Mouse (Mus musculus) liver, embryonic 12.5 days (tissue): ENCODE measurements at regions not wholly inside any gene's neighbourhood (a gene's known extent, or its start where the extent isn't known, plus 50 kb on each side); places are given as distances from the start of the nearest gene placed in this dataset.

ENCODE experiments used
- ATAC-seq: fragments of 200-750 bp; cut with Nextera tagmentation; 2 replicates; pipeline ENCODE4 v1.8.0; 2017; ENCODE audit warnings: moderate number of reproducible peaks, mild to moderate bottlenecking, moderate library complexity
- H3K27ac ChIP-seq: fragments of 300-500 bp; sonication (generic); 2 replicates; pipeline ENCODE4 v1.5.1; 2016; ENCODE audit warnings: mild to moderate bottlenecking
- H3K27me3 ChIP-seq: fragments of 300-500 bp; sonication (generic); replicated peaks from 2 replicates; pipeline ENCODE4 v1.6.1; 2016; ENCODE audit warnings: mild to moderate bottlenecking, moderate library complexity
- H3K36me3 ChIP-seq: fragments of 300-500 bp; sonication (generic); 2 replicates; pipeline ENCODE4 v1.6.1; 2016; ENCODE audit warnings: mild to moderate bottlenecking, moderate library complexity
- H3K4me1 ChIP-seq: fragments of 300-500 bp; sonication (generic); 2 replicates; pipeline ENCODE4 v1.6.1; 2016
- H3K4me2 ChIP-seq: fragments of 300-500 bp; sonication (generic); 2 replicates; pipeline ENCODE4 v1.6.1; 2016; ENCODE audit warnings: mild to moderate bottlenecking, moderate library complexity
- H3K4me3 ChIP-seq: fragments of 300-500 bp; sonication (generic); 2 replicates; pipeline ENCODE4 v1.5.1; 2016; ENCODE audit warnings: mild to moderate bottlenecking, moderate library complexity
- H3K9ac ChIP-seq: fragments of 300-500 bp; sonication (generic); 2 replicates; pipeline ENCODE4 v1.6.1; 2016; ENCODE audit warnings: mild to moderate bottlenecking, moderate library complexity
- H3K9me3 ChIP-seq: fragments of 300-500 bp; sonication (generic); replicated peaks from 2 replicates; pipeline ENCODE4 v1.6.1; 2016; ENCODE audit warnings: mild to moderate bottlenecking, moderate library complexity
- WGBS: fragments of 180-500 bp; shearing (Covaris S2); methylation state at CpG from one replicate; pipeline ENCODE4 v1.1.7; 2016; ENCODE audit not compliant: insufficient replicate concordance; 5-methylcytosine and 5-hydroxymethylcytosine counted together

- no peak overlapping the region for H3K27ac ChIP-seq
- 69% methylated on average over 10 of the region's 10 CpGs for WGBS
- H3K9me3 ChIP-seq = no peaks in the 10 kb centered on the region
- H3K4me2 ChIP-seq = no peak overlapping the region
- H3K36me3 ChIP-seq = no peaks in the 10 kb centered on the region
- no peak overlapping the region for H3K4me3 ChIP-seq
- ATAC-seq = no peak
- no peak overlapping the region for H3K9ac ChIP-seq
- no peaks in the 10 kb centered on the region for H3K27me3 ChIP-seq
- no peaks in the 10 kb centered on the region for H3K4me1 ChIP-seq
Measured at GRCm38 (mm10) chr14:80901346-80901745, 917.5 kb downstream of the Olfm4 start.

GRCm38 (mm10) chr14:80901759-80902163, 917.9 kb downstream of the Olfm4 start:
- H3K27me3 ChIP-seq = no peaks in the 10 kb centered on the region
- no peak overlapping the region for H3K27ac ChIP-seq
- no peak overlapping the region for H3K4me3 ChIP-seq
- ATAC-seq = no peak
- no peak overlapping the region for H3K9ac ChIP-seq
- H3K36me3 ChIP-seq = no peaks in the 10 kb centered on the region
- no peaks in the 10 kb centered on the region for H3K4me1 ChIP-seq
- H3K9me3 ChIP-seq = no peaks in the 10 kb centered on the region
- H3K4me2 ChIP-seq = no peak overlapping the region
- WGBS = 81% methylated on average over 9 of the region's 9 CpGs

- ATAC-seq = no peak
- Histone ChIP-seq H3K36me3 (no peaks in the 10 kb centered on the region), H3K27ac (no peak overlapping the region), H3K4me2 (no peak overlapping the region), H3K9ac (no peak overlapping the region), H3K27me3 (no peaks in the 10 kb centered on the region), H3K9me3 (0 out of 2 replicates have a peak, but pooled peaks cover 3% of the 10 kb centered on the region), H3K4me3 (no peak overlapping the region), H3K4me1 (no peaks in the 10 kb centered on the region)
- WGBS = 60% methylated on average over 3 of the region's 3 CpGs
Measured at GRCm38 (mm10) chr14:80916031-80916430, 932.1 kb downstream of the Olfm4 start.

GRCm38 (mm10) chr14:80923732-80924131, 939.9 kb downstream of the Olfm4 start:
- Histone ChIP-seq H3K9ac (no peak overlapping the region), H3K4me2 (no peak overlapping the region), H3K27ac (no peak overlapping the region), H3K36me3 (no peaks in the 10 kb centered on the region), H3K27me3 (no peaks in the 10 kb centered on the region), H3K9me3 (no peaks in the 10 kb centered on the region), H3K4me1 (no peaks in the 10 kb centered on the region), H3K4me3 (no peak overlapping the region)
- no peak for ATAC-seq
- WGBS = 46% methylated on average over 2 of the region's 2 CpGs

- Histone ChIP-seq H3K27ac (no peak overlapping the region), H3K9ac (no peak overlapping the region), H3K9me3 (no peaks in the 10 kb centered on the region), H3K4me2 (no peak overlapping the region), H3K36me3 (no peaks in the 10 kb centered on the region), H3K4me3 (no peak overlapping the region), H3K27me3 (no peaks in the 10 kb centered on the region), H3K4me1 (no peaks in the 10 kb centered on the region)
- WGBS = 65% methylated on average over 2 of the region's 2 CpGs
- no peak for ATAC-seq
Measured at GRCm38 (mm10) chr14:80959966-80960365, 976.1 kb downstream of the Olfm4 start.

- no peaks in the 10 kb centered on the region for H3K9me3 ChIP-seq
- H3K4me1 ChIP-seq = no peaks in the 10 kb centered on the region
- no peak overlapping the region for H3K4me3 ChIP-seq
- H3K4me2 ChIP-seq = no peak overlapping the region
- H3K36me3 ChIP-seq = no peaks in the 10 kb centered on the region
- 72% methylated on average over 4 of the region's 4 CpGs for WGBS
- no peak overlapping the region for H3K9ac ChIP-seq
- no peaks in the 10 kb centered on the region for H3K27me3 ChIP-seq
- no peak for ATAC-seq
- no peak overlapping the region for H3K27ac ChIP-seq
Measured at GRCm38 (mm10) chr14:80975795-80976194, 991.9 kb downstream of the Olfm4 start.

GRCm38 (mm10) chr14:80976662-80977061, 992.8 kb downstream of the Olfm4 start:
- no peak overlapping the region for H3K27ac ChIP-seq
- H3K27me3 ChIP-seq = no peaks in the 10 kb centered on the region
- H3K9ac ChIP-seq = no peak overlapping the region
- H3K4me3 ChIP-seq = no peak overlapping the region
- 49% methylated on average over 5 of the region's 5 CpGs for WGBS
- H3K4me1 ChIP-seq = no peaks in the 10 kb centered on the region
- no peaks in the 10 kb centered on the region for H3K36me3 ChIP-seq
- H3K9me3 ChIP-seq = no peaks in the 10 kb centered on the region
- H3K4me2 ChIP-seq = no peak overlapping the region
- no peak for ATAC-seq

GRCm38 (mm10) chr14:80979475-80979874, 995.6 kb downstream of the Olfm4 start:
- H3K4me2 ChIP-seq = no peak overlapping the region
- WGBS = 65% methylated on average over 5 of the region's 5 CpGs
- 0 out of 2 replicates have a peak, but pooled peaks have one; percentile 32 for ATAC-seq
- H3K4me3 ChIP-seq = no peak overlapping the region
- no peak overlapping the region for H3K27ac ChIP-seq
- no peaks in the 10 kb centered on the region for H3K27me3 ChIP-seq
- H3K4me1 ChIP-seq = no peaks in the 10 kb centered on the region
- no peaks in the 10 kb centered on the region for H3K36me3 ChIP-seq
- H3K9me3 ChIP-seq = no peaks in the 10 kb centered on the region
- H3K9ac ChIP-seq = no peak overlapping the region

- H3K4me2 ChIP-seq = no peak overlapping the region
- ATAC-seq = no peak
Measured at GRCm38 (mm10) chr14:80990192-80990591, 1006.3 kb downstream of the Olfm4 start.

GRCm38 (mm10) chr14:80990679-80991286, 1006.9 kb downstream of the Olfm4 start:
- no peak overlapping the region for H3K4me2 ChIP-seq
- H3K36me3 ChIP-seq = no peaks in the 10 kb centered on the region
- H3K27ac ChIP-seq = no peak overlapping the region
- ATAC-seq = no peak
- no peak overlapping the region for H3K9ac ChIP-seq
- no peaks in the 10 kb centered on the region for H3K4me1 ChIP-seq
- no peak overlapping the region for H3K4me3 ChIP-seq
- no peaks in the 10 kb centered on the region for H3K9me3 ChIP-seq
- H3K27me3 ChIP-seq = no peaks in the 10 kb centered on the region
- whole genome bisulfite sequencing = 84% methylated on average over 1 of the region's 1 CpGs

More at GRCm38 (mm10) chr14:80990192-80990591, 1006.3 kb downstream of the Olfm4 start:
- H3K4me3 ChIP-seq = no peak overlapping the region
- H3K9ac ChIP-seq = no peak overlapping the region
- no peaks in the 10 kb centered on the region for H3K36me3 ChIP-seq
- H3K4me1 ChIP-seq = no peaks in the 10 kb centered on the region
- WGBS = 52% methylated on average over 3 of the region's 3 CpGs
- H3K27me3 ChIP-seq = no peaks in the 10 kb centered on the region
- H3K9me3 ChIP-seq = no peaks in the 10 kb centered on the region
- no peak overlapping the region for H3K27ac ChIP-seq

- Histone ChIP-seq H3K4me2 (no peak overlapping the region), H3K4me3 (no peak overlapping the region), H3K4me1 (no peaks in the 10 kb centered on the region), H3K36me3 (no peaks in the 10 kb centered on the region), H3K27ac (no peak overlapping the region), H3K9ac (no peak overlapping the region), H3K9me3 (no peaks in the 10 kb centered on the region), H3K27me3 (no peaks in the 10 kb centered on the region)
- 67% methylated on average over 1 of the region's 1 CpGs for WGBS
- no peak for ATAC-seq
Measured at GRCm38 (mm10) chr14:80999030-80999429, 1015.1 kb downstream of the Olfm4 start.

- Histone ChIP-seq H3K27me3 (no peaks in the 10 kb centered on the region), H3K4me3 (no peak overlapping the region), H3K9me3 (no peaks in the 10 kb centered on the region), H3K4me2 (no peak overlapping the region), H3K4me1 (no peaks in the 10 kb centered on the region), H3K27ac (no peak overlapping the region), H3K9ac (no peak overlapping the region), H3K36me3 (no peaks in the 10 kb centered on the region)
- WGBS = 65% methylated on average over 5 of the region's 5 CpGs
- no peak for ATAC-seq
Measured at GRCm38 (mm10) chr14:81013208-81013607, 1029.3 kb downstream of the Olfm4 start.

- ATAC-seq = no peak
Measured at GRCm38 (mm10) chr14:81031475-81031874, 1047.6 kb downstream of the Olfm4 start.

More at GRCm38 (mm10) chr14:81031475-81031874, 1047.6 kb downstream of the Olfm4 start:
- Histone ChIP-seq H3K27ac (no peak overlapping the region), H3K4me1 (no peaks in the 10 kb centered on the region), H3K4me3 (no peak overlapping the region), H3K4me2 (no peak overlapping the region), H3K27me3 (no peaks in the 10 kb centered on the region), H3K36me3 (no peaks in the 10 kb centered on the region), H3K9me3 (no peaks in the 10 kb centered on the region), H3K9ac (no peak overlapping the region)
